Mouse (Mus musculus): ENCODE data around the gene Ssr3.
"Not testable (repeated sequence)": the region's sequence is repeated elsewhere in the genome, so short reads cannot be mapped to it uniquely, and the experiment has no call there.

Gene Ssr3

DNA sequence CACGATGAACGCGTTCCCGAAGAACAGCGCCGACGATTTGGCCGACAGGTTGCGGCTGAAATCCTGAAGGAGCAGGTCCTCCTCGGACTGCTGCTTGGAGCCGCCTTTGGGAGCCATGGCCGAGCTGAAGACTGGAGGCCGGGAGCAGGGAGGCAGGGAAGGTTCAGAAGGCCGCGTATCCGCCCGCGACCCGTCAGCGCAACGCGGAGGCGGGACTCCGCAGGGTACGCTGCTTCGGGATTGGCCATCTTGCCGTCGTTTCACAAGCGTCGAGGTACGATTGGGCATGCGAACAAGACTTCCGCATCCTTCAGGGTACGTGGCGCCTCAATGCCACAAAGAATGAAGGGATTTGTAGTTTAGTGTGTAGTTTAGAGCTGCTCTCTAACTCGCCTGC is at the start of gene Ssr3:
Gene Ssr3 (minus strand): TSS at position 203 of the 397 bp plus-strand sequence.
- peak; percentile 93 to 97 for DNase-seq (ENCODE audit: low spot score in 2 of 2)

GRCm38 (mm10) chr3:65441586-65442111 is 49.2 kb upstream of the Ssr3 start:
- DNase-seq (ENCODE audit: low spot score in 2 of 2), result peak; percentile 56 to 73

DNA sequence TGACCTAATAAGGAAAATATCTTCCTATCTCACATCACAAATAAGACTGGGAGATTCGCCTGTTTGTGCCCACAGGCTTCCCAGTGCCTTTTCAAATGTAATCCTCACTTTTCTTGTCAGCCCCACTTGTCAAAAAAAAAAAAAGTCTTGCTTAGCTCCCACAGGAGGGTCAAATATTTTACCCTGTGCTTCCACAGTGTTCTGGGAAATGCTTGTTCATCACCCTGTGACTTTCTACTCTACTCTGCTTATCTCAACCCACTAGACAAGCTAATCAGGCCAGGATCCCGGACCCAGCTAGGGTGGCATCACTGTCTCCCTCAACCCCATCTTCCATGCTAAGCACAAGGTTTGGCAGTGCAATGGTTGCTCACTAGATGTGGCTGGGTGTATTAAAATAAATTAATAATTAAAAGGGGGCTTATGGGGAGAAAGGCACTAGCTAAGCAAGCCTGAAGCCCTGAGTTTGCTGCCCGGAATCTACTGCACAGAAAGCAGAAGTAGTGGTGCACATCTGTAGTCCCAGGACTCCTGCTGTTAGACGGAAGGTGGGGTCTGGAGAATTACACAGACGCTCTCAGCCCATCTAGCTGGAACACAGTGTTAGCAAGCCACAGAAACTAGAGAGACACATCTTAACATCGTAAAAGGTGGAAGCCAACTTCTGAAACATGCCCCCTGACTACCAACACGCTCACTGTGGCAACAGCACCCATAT is 46.2 kb upstream of the Ssr3 start:
- no peak for DNase-seq (ENCODE audit: low spot score in 2 of 2)

DNA sequence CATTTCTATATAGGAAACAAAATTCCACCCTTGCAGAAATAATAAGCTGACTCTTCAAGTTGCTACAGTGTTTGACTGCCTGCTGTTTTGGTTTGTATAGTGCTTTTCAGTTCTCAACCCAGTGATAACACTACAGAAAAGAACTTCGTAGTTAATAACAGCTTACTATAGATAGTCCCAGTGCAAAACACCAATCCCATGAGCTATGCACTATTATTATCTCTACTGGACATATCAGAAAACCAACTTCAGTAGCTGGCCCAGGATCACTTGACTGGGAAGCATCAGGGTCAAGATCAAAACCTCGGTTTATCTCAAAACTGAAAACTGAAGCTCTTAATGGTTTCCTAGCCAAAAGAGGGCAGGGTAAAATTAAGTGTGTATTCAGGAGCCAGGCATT is 43.4 kb upstream of the Ssr3 start:
- no peak for DNase-seq (ENCODE audit: low spot score in 2 of 2)

- DNase-seq (ENCODE audit: low spot score in 2 of 2), result no peak
These were observed 42.7 kb upstream of the Ssr3 start for GRCm38 (mm10) chr3:65435101-65435571.

DNA sequence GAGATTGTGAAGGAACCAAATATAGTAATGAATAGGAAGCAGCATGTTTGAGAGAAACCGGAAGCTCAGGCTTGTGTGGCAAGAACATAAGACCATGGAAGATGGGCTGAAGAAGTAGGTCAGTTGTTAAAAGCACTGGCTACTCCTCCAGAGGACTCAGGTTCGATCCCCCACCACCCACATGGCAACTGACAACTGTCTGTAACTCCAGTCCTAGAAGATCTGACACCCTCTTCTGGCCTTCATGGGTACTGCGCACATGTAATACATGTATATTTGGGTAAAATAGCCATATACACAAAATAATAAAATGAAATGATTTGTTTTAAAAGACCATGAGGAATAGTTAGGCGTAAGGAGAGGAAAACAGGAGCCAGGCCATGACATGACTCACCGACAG is 39.8 kb upstream of the Ssr3 start:
- no peak for DNase-seq (ENCODE audit: low spot score in 2 of 2)

DNA sequence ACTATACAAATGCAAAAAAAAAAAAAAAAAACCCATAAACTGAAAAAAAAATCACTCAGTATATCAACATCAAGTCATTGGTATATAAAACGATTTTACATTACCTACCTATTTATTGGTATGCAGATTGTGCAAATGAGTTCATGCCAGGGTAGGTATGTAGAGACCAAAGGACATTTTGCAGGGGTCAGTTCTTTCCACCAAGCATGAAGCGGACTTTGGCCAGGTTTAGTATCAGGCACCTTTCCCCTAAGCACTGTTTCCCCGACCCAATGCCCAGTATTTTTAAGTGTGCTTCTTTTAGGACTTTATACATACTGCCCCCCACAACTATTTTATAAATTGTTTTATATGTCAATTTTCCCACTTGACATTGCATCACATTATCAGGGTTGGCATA is 27.3 kb upstream of the Ssr3 start:
- DNase-seq (ENCODE audit: low spot score in 2 of 2), result no peak

GRCm38 (mm10) chr3:65417913-65418594 is 25.6 kb upstream of the Ssr3 start:
- no peak for DNase-seq (ENCODE audit: low spot score in 2 of 2)

GRCm38 (mm10) chr3:65416571-65416970 is 24.1 kb upstream of the Ssr3 start:
- no peak for DNase-seq (ENCODE audit: low spot score in 2 of 2)

DNA sequence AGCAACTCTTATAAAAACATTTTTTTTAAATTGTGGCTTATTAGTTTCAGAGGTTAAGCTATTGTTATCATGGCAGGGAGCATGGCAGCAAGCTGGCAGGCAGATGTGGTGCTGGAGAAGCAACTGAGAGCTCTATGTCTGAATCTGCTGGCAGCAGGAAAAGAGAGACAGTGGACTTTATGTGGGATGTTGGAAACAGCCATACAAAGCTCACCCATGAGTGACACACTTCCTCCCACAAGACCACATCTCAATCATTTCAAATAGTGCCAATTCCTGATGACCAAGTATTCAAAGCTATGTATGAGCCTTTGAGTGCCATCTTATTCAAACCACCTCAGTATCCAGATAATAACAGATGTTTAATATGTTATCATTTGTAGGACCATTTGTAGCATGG is 15.5 kb upstream of the Ssr3 start:
- no peak for DNase-seq (ENCODE audit: low spot score in 2 of 2)

DNA sequence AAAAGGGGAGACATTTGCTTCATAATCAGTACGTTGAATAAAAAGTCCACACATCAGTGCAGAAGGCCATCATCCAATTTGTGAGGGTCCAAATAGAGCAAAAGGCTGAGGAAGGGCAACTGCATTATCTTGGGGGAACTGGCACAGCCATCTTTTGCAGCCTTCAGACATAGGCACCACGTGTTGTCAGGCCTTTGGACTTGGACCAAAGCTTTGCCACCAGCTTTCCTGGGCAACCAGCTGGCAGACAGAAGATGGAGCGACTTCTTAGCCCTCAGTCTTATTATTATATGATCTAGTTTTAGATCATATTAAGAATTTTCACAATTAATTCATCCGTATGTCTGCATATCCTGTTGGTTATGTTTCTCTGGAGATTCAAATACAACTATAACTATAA is 13.4 kb upstream of the Ssr3 start:
- DNase-seq (ENCODE audit: low spot score in 2 of 2), result no peak

- no peak for DNase-seq (ENCODE audit: low spot score in 2 of 2)
These were observed 5.1 kb upstream of the Ssr3 start for GRCm38 (mm10) chr3:65397566-65397965.

DNA sequence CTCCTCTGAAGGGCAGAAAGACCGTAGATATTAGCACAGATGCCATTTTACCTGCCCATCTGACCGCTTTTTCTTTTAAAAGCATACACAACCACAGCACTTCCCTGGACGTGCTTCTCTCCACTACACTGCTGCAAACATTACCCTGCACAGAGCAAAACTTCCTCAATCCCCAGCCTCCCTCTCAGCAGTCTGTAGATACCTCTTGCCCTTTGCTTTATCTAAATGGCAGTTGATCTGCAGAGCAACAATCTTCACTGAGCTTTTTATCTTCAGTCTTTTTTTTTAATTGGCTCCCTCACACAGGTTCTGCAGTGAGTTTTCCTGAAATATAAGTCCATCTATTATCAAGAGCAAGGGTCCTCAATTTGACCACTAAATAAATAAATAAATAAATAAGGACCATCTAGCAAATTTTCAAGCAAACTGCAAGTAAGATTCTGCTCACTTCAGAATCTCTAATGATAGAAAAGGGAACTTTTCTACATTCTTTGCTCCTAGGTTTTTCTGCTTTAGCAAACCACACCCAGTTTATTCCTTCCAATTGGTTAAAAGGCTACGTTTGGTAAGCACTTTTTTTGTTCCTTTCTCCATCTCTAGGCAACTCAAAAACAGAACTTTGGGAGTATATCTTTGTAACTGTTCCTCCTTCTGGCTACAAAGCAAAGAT is 4.5 kb upstream of the Ssr3 start:
- DNase-seq (ENCODE audit: low spot score in 2 of 2), result no peak

DNA sequence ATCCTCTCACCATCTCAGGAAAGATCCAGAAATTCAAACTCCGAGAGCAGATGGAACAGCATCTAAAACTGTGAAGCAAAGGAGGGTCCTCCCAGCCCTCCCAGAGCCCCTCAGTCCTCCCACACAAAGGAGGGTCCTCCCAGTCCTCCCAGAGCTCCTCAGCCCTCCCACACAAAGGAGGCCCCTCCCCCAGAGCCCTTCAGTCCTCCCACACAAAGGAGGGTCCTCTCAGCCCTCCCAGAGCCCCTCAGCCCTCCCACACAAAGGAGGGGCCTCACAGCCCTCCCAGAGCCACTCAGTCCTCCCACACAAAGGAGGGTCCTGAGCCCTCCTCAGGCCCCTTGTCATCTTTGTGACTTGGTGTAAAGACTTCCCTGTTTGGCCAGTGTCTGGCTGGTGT is 2.7 kb upstream of the Ssr3 start:
- not testable (repeated sequence) for DNase-seq (ENCODE audit: low spot score in 2 of 2)

DNA sequence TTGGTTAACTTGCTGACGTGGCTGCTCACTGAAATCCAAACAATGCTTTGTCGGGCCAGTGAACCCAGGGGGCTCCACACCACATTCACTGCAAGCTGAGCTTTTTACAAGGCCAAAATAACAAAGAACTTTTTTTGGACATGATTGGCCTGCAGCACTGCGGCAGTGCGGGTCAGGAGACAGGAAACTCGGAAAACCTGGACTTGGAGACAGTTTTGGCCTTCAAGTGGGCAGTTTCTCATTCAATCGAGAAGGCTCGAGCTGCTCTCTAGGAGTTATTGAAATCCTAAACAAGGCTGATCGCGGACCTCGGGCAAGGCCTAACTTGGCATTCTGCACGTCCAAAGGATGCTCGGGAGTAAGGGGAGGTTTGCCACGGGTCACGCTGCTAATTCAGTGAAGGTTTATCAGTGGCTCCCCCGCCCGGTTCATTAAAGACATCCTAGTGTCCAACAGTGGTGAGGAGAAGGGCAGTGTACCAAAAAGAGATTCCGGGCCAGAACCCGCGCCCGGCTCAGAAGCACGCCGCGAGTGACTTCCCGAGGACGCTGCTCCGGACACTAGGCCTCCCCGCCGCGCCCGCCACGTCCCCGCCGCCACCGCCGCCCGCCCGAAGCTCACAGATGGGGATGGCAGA is 521 bp downstream of the Ssr3 start:
- DNase-seq (ENCODE audit: low spot score in 2 of 2), result peak in 1 of 2 experiments; percentile 17

- no peak for DNase-seq (ENCODE audit: low spot score in 2 of 2)
These were observed 1.1 kb downstream of the Ssr3 start for GRCm38 (mm10) chr3:65391222-65391783.

DNA sequence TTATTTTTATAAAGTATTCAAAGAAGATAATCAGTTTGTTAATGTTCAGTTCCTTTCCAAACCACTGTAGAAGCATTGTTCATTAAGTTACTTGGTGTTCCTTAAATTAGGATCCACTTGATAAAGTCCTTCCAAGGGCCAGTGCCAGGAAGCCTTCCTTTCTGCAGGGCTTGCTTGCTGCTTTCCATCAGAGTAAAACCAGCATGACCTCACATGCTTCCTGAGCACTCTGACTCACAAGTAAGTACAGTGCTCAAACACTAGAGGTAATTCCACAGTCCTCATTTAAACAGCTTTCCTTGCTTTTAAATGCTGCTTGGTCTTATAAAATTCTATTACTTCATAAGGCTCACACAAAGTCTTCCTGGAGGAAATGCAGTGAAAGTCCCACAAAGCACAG is 6.7 kb downstream of the Ssr3 start:
- no peak for DNase-seq (ENCODE audit: low spot score in 2 of 2)

- DNase-seq (ENCODE audit: low spot score in 2 of 2), result no peak
These were observed 8.0 kb downstream of the Ssr3 start for GRCm38 (mm10) chr3:65384431-65384830.

DNA sequence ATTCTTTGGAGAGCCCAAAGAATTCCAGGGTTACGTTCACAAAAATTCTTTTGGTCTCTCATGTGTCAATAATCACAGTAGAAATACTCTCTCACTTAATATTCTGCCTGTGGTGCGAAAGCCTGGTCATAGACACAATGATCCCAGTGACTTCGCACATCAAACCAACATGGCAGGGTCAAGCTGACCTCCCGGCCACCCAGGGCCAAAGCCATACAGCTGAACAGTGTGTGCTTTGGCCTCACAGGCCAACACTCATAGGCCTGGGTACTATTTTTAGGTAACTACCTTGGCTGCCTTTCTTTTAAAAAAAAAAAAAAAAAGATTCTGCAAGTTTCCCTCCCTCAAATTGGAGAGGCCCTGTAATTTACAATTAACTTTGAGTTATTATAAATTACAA is 11.3 kb downstream of the Ssr3 start:
- no peak for DNase-seq (ENCODE audit: low spot score in 2 of 2)

- no peak for DNase-seq (ENCODE audit: low spot score in 2 of 2)
These were observed 12.4 kb downstream of the Ssr3 start for GRCm38 (mm10) chr3:65379884-65380539.

DNA sequence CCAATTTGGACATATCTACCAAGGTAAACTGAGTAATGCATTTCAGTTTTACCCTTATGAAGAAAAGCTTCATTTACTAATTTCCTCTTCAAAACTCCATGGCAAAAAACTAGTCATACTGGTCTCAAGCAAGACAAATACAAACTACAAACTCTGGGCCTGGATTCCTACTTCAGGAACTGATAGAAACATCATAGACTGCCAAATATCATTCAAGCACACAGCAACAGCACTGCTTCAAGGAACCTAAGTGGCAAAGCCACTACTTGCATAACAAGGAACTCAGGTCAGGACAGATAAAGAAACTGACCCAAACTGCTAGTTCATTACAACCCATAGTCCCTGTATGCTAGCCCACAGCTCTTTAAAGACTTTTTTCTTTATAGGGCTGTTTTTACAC is 13.7 kb downstream of the Ssr3 start:
- no peak for DNase-seq (ENCODE audit: low spot score in 2 of 2)

Data from frontal cortex, postnatal 10 days (tissue).